Mouse (Mus musculus) retina, postnatal 7 days (tissue): ENCODE measurements around the gene Gpr84.

Experiments
- DNase-seq: peaks from one replicate; pipeline ENCODE4 v3.0.0-alpha.2; 2012; ENCODE audit warnings: low read depth, low spot score

The Gpr84 gene

GRCm38 (mm10) chr15:103336996-103337667 is 26.7 kb upstream of the Gpr84 start:
- no peak for DNase-seq

GRCm38 (mm10) chr15:103335488-103336235 is 25.2 kb upstream of the Gpr84 start:
- no peak for DNase-seq

GRCm38 (mm10) chr15:103335040-103335439 is 24.6 kb upstream of the Gpr84 start:
- DNase-seq: no peak

- peak; percentile 93 for DNase-seq
Observed at GRCm38 (mm10) chr15:103334194-103334593, 23.8 kb upstream of the Gpr84 start.

- no peak for DNase-seq
Observed at GRCm38 (mm10) chr15:103333738-103334137, 23.3 kb upstream of the Gpr84 start.

- DNase-seq: no peak
Observed at GRCm38 (mm10) chr15:103333081-103333615, 22.7 kb upstream of the Gpr84 start.

- DNase-seq: no peak
Observed at GRCm38 (mm10) chr15:103323455-103324247, 13.2 kb upstream of the Gpr84 start.

GRCm38 (mm10) chr15:103323070-103323454 is 12.7 kb upstream of the Gpr84 start:
- no peak for DNase-seq

- DNase-seq: no peak
Observed at GRCm38 (mm10) chr15:103322396-103322795, 12.0 kb upstream of the Gpr84 start.

GRCm38 (mm10) chr15:103321076-103321475 is 10.7 kb upstream of the Gpr84 start:
- DNase-seq: no peak

GRCm38 (mm10) chr15:103318201-103318816 is 7.9 kb upstream of the Gpr84 start:
- no peak for DNase-seq

- no peak for DNase-seq
Observed at GRCm38 (mm10) chr15:103317731-103318130, 7.3 kb upstream of the Gpr84 start.

GRCm38 (mm10) chr15:103317120-103317519 is 6.7 kb upstream of the Gpr84 start:
- DNase-seq: no peak

- no peak for DNase-seq
Observed at GRCm38 (mm10) chr15:103315979-103316776, 5.8 kb upstream of the Gpr84 start.

- no peak for DNase-seq
Observed at GRCm38 (mm10) chr15:103315011-103315502, 4.6 kb upstream of the Gpr84 start.

GRCm38 (mm10) chr15:103314181-103314580 is 3.8 kb upstream of the Gpr84 start:
- DNase-seq: no peak

- DNase-seq: no peak
Observed at GRCm38 (mm10) chr15:103313495-103314095, 3.2 kb upstream of the Gpr84 start.

GRCm38 (mm10) chr15:103308876-103309580 is 1.4 kb downstream of the Gpr84 start:
- DNase-seq: no peak

- no peak for DNase-seq
Observed at GRCm38 (mm10) chr15:103308056-103308875, 2.1 kb downstream of the Gpr84 start.
